Mouse (Mus musculus): Measurements from ENCODE around the gene Gpr173. TPM values are rescaled to one million over a fixed set of nuclear protein-coding genes. Genes with fewer than 3 reads are reported as not detected.
"Not testable (repeated sequence)": the region's sequence is repeated elsewhere in the genome, so short reads cannot be mapped to it uniquely, and the experiment has no call there.

Gene Gpr173
- under 1 TPM in 3 of 4 experiments, not detected in 1; 0.22 to 0.65 (median 0.41) TPM for total RNA-seq (2022)

DNA sequence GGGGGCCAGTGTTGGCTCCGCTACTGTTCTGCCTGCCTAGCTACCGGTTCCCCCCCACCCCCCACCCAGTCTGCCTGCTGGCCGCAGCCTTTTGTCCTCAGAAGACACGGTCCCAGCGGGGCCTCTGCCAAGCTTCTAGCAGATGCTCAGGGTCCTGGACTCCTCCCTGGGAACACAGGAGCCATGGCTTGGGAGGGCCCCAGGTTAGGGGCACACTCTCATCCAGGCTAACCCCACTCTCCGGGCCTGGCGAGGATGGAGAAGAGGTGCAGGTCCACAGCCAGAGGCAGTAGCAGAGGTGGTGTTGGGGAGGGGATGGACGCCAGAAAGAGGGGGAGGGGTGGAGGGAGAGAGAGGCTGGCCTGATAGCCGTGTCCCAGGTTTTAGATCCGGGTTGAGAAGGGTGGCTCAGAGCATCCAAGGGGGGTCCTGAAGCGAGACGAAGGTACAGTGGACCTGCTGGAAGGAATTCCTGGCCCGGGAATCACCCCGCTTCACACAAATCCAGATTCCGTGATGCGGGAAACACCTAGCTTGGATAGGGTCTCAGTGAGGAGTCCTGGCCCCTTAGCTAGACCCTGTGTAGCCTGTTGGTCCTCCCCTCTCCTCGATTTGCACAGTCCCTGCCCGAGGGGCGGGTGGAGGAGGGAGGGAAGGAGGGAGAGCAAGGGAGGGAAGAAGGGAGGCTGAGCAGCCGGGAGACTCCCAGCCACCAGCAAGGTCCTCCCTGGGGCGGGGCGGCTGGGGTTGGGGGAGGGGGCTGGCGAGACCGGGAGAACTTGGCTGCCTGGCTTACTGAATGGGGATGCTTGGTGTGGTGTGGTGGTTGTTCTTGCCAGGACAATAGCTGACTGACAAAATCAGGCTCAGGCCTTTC is at the start of gene Gpr173:
TSS of gene Gpr173 (minus strand) at position 308 of the 877 bp plus-strand sequence.
- peak; percentile 19 for DNase-seq (ENCODE audit: low spot score)

DNA sequence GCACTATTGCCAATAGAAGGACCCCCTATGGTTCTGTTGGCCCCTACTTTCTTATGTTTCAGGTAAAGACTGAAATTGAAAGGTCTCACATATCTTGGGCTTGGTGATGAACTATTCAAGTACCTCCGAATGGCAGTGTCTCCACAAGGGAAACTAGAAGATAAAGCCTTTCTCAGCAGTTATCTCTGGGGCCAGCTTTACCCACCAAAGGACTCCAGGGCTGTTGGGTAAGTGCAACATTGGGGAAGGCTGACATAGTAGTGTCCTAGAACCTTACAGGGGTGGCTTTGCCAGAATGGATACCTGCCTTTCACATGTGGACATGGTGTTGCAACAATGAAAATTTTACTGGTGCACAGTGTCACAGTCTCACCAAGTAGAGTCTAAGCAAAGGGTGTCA is 34.7 kb upstream of the Gpr173 start:
- no peak for DNase-seq (ENCODE audit: low spot score)

DNA sequence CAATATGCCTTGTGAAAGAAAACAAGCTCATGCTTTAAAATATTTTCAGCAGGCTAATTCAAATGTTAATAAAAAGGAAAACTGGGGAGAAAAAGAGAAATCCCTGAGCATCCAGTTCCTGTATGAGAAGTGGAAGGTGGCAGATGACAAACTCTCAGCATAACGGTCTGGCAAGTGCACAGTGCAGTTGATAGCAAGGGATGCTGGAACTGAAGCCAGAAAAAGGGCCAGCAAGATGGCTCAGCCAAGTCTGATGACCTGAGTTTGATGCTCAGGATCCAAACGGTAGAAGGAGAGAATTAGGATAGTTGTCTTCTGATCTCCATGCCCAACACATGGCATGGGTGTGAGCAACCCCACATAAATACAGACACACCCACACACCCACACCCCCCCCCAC is 31.6 kb upstream of the Gpr173 start:
- no peak for DNase-seq (ENCODE audit: low spot score)

DNA sequence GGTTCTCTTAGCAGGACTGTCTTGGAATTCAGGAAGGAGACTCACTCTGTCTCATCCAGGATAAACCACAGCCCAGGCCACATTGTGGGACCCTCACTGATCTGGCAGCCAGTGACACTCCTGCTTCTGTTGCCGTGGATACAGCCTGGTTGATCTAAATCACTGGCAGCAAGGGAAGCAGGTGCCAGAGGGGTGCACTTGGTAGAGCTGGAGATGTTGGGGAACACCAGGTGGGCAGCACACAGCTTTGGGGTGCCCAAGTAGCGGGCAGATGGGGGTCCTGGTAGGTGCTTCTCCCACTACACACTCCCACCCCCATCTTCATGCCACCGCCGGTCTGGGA is 479 bp downstream of the Gpr173 start:
- no peak for DNase-seq (ENCODE audit: low spot score)

DNA sequence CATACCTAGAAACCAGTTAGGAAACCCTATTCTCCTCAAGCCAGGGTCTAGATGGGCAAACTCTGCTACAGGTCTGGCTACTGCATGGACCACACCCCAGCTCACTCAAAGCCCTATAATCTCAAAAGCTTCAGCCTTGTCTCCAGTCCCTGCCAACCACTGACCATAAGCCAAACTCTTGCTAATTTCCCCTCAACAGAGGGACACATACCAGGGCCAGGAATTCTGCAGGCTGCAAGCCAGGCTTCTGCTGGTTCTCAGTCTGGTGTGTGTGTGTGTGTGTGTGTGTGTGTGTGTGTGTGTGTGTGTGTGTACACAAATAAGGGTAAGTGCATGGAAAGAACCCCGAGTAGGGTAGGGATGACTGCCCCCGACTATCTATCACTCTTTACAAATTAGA is 2.1 kb downstream of the Gpr173 start:
- DNase-seq (ENCODE audit: low spot score): no peak

DNA sequence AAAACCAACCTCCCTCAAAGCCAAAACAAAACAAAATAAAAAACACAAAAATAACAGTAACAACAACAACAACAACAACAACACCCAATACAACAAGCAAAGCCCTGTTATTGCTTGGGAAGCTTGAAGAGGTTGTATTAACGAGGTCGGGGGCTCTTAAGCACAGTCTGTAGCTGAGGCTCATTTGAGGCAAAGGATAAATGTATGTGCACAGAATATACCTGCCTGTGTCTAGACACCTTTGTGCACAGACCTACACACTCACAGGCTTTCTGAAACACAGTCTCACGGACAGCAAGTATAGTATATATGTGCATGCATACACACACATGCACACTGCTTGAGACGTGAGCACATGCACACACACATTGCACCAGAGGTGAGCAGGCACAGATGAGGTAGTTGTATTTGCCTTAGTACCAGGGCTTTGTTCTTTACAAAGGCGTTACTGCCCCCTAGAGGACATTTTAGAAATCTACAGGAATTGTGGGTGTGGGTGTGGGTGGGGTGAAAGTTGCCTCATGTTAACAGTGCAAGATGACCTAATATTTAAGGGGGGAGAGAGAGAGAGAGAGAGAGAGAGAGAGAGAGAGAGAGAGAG is 15.9 kb downstream of the Gpr173 start:
- peak; percentile 44 for DNase-seq (ENCODE audit: low spot score)

DNA sequence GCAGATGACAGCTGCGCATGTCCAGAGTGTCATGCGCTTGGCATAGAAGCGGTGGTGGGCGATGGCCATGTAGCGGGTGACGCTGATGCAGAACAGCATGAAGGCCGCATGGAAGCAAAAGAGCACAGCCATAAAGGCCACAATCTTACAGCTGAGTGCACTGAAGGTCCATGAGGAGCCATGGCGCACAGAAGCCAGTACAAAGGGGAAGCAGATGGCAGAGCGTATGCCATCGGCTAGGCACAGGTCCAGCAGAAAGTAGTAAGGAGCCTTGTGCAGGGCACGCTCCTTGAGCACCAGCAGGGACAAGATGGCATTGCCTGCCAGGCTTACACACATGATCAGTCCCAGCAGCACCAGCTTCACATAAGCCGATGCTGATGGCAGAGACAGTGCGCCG is 21.5 kb downstream of the Gpr173 start:
- no peak for DNase-seq (ENCODE audit: low spot score)

DNA sequence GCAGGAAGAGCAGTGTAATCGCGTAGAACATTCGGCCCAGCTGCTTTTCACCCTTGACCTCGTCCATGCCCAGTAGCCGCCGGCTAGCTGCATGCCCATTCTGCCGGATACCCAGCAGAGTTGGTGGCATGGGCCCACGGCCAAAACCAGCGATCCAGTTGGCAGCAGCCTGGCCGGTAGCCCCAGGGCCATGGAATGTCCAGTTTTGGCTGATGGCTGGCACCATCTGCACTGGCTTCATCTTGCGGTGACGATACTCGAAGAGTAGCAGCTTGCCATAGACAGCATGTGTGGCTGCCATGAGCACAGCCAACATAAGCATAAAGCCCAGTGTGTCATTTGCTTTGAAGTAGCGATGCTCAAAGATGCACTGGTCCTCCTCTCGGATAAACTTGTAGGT is 21.9 kb downstream of the Gpr173 start:
- DNase-seq (ENCODE audit: low spot score): no peak

DNA sequence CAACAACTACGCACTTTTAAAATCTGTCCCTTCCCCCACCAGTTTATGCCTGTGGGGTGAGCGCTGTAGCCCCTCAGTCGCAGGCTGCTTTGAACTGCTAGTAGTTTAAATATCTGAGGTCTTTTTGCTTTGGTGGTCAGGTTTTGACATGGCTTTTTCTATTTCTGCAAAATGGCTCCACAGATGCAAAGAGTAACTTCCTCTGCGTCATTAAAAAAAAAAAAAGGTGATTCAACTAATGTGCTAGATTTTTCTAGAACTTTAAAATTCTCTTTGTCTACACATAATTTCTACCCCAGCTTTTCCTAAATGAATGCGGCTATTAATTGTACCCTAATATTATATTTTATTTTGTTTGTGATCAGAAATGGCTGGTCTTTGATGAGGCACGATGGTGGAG is 25.6 kb downstream of the Gpr173 start:
- no peak for DNase-seq (ENCODE audit: low spot score)

DNA sequence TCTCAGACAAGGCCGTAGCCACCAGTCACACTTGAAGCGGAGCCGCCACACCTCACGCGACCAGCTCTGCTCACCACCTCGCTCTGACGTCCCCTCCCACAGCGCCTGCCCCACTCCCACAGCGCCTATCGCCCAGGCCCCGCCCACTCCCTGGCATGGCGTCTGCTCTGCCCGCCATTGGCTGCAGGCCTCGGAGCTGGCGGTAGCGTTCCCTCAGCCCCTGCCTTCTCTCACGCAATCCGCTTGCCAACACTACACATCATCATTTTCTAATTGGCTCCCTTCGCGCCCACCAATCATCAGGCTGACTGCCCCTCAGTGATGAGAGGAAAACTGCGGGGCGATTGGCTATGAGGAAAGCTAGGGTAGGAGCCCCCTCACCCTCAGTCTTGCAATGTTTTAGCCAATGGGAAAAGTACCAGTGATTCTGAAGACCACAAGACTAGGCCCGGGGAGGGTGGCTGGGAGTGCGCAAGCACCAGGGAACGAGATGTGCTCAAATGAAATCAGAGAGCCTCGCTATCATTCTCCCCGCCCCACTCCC is 26.1 kb downstream of the Gpr173 start, which contains the start of gene Tspyl2:
TSS of gene Tspyl2 (minus strand) at position 68 of the 544 bp plus-strand sequence.
- DNase-seq (ENCODE audit: low spot score): peak; percentile 93

DNA sequence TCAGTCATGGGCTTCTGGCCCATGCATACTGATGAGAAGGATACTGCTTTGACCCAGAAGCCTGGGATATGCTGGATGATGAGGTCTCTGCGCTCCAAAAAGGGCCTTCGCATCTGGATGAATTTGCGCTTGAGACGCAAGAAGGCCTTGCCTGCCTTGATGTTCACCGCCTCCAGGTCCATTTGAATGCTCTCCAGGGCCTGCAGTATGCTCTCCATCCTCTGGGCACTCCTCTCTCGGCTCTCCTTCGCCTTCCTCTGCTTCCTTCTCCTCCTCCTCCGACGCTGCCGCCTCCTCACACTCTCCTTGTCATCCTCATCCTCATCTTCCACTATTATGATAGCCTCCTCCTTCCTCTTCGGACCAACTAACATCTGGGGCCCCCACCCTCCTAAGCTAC is 27.0 kb downstream of the Gpr173 start:
- DNase-seq (ENCODE audit: low spot score): no peak

DNA sequence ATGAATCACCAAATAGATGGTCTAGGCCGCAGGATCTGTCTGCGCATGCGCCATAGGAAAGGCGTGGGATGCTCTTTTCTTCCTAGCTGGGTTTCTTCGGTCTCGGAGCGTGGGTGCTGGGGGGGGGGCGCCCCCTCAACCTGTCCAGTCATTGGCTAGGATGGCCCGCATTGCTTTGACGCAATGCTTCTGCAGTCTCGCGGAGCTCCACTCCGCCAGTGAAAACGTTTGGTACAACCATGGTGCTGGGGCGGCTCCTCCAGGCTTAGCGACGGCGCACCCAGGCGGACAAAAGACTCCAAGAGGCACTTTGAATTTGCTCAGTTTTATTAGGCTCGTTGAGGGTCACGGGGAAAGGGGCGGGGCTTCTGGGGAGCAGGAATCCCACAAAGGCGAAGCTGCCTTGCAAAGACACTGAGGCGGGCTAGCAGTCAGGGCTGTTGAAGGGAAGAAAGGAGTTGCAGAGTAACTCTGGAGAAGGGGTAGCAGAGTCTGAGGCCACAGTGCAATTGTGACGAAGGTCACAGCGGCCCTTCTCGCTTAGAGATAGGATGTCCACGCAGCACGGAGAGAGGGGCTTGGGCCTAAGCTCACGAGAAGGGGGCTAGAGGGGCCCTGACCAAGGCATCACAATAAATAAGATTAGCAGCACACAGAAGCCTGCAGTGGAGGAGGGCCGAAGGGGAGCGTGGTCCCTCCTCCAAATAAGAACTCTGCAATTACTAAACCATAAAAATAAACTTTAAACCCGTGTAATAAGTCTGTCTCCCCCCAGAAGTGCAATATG is 31.8 kb downstream of the Gpr173 start:
- DNase-seq (ENCODE audit: low spot score): peak; percentile 90

DNA sequence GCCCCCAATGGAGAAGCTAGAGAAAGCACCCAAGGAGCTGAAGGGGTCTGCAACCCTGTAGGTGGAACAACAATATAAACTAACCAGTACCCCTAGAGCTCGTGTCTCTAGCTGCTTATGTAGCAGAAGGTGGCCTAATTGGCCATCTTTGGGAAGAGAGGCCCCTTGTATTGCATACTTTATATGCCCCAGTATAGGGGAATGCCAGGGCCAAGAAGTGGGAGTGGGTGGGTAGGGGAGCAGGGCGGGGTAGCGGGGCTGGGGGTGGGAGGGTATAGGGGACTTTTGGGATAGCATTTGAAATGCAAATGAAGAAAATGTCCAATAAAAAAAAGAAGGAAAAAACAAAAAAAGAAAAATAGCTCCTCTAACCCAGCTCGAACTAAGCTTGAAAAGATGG is 32.4 kb downstream of the Gpr173 start:
- DNase-seq (ENCODE audit: low spot score): not testable (repeated sequence)

DNA sequence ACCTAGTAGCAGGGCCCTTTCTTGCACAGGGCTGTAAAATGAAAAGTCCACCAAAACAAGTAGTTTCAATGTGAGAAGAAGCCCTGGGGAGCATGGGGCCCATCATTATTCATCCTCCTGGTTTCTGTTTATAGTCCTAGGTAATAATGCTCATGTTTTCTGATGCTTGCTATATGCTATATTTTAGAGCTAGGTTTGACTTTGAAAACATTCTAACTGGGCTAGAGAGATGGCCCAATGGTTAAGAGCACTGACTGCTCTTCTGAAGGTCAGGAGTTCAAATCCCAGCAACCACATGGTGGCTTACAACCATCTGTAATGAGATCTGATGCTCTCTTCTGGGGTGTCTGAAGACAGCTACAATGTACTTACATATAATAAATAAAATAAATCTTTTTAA is 39.1 kb downstream of the Gpr173 start:
- not testable (repeated sequence) for DNase-seq (ENCODE audit: low spot score)

DNA sequence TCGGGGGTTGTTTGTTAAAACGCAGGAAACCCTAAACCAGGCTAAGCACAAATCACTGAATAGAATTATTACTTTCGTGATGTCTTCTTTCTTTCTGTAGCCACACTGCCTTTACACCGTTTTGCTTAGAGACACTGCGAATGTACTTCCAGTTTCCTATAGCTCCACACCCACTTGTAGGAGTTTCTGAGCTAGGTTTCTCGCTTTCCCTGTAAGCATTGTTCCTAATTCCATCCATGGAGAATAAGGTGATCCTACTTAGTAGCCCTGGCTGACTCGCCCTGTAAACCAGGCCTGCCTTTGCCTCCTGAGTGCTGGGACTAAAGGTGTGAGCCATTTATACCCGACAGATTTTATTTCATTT is 40.8 kb downstream of the Gpr173 start:
- no peak for DNase-seq (ENCODE audit: low spot score)

DNA sequence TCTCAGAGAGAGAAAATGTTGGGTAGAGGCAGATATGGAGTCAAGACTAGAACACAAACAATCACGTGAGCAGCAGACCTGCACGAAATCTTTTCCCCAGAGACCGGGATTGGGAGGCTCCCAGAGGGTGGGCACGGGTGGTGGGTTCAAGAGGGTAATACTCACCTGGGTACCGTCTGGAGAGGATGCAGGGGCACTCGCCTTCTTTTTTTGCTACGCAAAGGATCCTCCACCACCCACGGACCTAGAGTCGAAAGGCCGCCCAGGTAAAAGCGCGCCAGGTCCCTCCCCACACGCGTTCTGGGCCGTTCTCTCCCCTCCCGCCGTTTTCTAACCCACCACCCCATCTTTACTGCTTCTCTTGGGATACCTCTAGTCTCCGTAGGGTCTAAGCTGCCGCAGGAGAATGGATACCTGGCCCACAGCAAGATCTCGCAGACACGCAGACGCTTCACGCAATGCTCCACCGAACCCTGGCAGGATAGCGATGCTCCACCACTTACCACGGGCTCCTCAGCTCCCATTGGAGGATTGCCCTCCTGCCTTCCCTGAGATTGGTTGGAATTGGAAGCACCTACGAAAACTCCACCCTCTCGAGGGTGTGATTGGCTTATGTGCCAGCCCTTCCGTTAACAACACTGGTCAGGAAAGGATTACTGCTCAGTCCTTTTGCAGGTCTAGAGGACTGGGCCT is 41.4 kb downstream of the Gpr173 start, which contains the start of gene Kantr:
TSS of gene Kantr (minus strand) at position 500 of the 693 bp plus-strand sequence.
- DNase-seq (ENCODE audit: low spot score): peak; percentile 86

DNA sequence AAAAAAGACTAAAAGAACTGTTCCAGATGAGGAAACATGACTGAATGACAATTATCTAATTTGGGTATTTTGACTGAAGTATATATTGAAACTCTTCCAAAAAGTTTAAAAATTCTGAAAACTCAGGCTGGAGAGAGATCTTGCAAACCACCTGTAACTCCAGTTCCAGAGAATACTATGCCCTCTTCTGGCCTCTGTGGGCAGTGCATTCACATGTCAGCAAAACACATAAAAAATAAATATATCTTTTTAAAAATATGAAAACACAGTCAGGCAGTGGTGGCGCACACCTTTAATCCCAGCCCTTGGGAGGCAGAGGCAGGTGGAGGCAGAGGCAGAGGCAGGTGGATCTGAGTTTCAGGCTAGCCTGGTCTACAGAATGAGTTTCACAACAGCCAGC is 44.9 kb downstream of the Gpr173 start:
- DNase-seq (ENCODE audit: low spot score): no peak

DNA sequence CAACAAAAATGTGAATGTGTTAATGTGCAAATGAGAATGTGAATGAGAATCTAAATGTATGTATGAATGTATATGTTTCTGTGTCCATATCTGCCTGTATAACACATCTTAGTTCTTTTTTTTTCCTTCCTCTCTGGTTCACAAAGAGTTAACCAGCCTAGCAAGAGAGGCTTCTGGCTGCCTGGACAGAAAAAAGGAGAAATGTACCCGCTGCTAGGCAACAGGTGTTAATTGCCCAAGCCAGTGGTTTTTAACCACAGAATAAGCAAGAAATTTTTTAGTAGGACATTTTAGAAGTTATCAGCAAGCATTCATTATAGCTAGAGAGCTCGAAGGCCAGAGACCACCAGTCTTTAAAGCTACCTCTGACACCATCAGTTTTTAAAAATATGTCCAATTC is 45.7 kb downstream of the Gpr173 start:
- no peak for DNase-seq (ENCODE audit: low spot score)

DNA sequence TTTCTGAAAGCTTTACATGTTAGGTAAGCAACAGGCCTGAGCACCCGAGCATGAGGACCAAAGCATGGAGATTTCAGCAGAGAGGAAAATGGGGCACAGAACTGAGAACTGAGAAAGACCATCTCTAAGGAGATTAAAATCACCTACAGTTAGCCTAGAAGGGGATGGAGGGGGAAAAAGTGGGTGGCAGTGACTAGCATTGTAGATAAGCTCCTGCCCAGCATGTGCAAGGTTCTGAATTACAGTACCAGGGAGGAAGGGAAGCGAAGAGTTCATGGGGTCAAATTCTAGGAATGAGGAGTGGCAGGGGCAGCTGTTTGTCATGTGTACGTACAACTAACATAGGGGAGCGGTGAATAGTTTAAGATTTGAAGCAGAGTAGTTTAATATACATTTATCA is 48.0 kb downstream of the Gpr173 start:
- no peak for DNase-seq (ENCODE audit: low spot score)

DNA sequence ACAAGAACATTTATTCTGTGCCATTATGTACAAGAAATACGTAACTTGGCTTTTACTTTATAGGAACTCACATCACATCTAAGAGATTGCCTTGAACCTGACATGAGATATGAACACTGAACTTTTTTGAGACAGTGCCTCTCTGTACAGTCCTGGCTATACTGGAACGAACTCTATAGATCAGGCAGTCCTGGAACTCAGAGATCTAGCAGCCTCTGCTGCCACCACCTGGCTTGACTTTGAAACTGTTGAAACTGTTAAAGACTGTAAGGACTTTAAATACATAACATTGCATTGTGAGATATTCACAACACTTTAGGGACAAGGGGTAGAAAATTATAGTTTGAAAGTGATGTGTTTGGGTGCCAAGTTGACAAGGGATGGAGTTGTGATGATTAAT is 60.6 kb downstream of the Gpr173 start:
- DNase-seq (ENCODE audit: low spot score): no peak

DNA sequence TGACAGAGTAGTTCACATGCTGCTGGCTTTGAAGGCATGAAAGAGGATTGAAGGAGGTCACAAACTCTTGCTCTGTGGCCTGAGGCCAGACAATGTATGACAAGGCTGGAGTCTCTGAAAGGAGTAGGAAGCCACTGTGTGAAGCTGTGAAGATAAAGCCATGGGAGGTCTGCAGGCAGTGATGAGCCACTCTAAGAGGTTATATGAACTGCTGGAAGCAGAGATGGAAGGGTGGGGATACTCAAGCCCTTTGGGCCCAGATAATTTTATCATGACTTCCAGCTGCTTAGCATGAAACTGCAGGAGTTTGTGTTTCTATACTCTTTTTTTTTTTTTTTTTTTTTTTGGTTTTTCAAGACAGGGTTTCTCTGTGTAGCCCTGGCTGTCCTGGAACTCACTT is 61.1 kb downstream of the Gpr173 start:
- DNase-seq (ENCODE audit: low spot score): no peak

DNA sequence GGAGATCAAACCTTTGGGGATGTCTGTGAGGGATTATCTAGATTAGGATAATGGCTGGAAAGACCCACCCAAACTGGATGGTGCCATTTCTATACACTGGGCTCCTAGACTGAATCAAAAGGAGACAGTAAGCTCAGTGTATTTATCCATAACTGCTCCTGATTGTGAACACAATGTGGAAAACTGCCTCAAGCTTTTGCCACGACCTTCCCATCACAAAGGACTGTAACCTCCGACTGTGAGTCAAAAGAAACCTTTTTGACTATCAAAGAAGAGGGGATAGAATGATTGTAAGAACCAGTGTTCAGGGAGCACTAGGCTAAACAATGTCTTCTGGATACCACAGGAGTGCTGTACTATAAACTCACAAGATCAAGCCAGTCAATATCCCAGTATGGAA is 62.3 kb downstream of the Gpr173 start:
- no peak for DNase-seq (ENCODE audit: low spot score)

Data from heart, adult 8-10 months (tissue).